Mouse (Mus musculus): ENCODE results near the gene Wnt11. TPM values are rescaled to one million over a fixed set of nuclear protein-coding genes. Genes with fewer than 3 reads are reported as not detected.

Wnt11 gene
- polyA plus RNA-seq, 1 experiment = 6.3 TPM

DNA sequence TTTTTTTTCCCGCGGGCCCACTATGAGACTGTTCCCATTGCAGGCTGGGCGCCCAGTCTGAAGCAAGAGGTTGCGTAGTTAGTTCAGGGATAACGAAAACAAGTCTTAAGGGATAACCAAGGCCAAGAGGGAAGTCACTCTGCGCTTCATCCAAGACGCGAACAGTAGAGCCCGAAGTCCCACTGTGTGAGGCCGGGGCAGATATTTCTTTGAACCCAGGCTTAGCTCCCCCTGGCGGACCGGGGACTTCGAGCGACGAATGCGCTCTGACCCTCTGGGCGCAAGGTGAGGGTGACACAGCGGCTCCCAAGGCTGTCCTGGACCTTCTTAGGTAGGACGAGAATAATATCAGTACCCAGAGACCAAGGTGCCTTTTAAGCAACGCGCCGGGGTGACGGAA, 1.7 kb downstream of the Wnt11 start:
- no peak overlapping the region for H3ac ChIP-seq (ENCODE audit: control insufficient read depth, insufficient read length)
- no peaks in the 10 kb centered on the region for H3K36me3 ChIP-seq (ENCODE audit: control insufficient read depth, insufficient read depth)
- TF ChIP-seq CEBPB (IDR thresholded peaks at IDR 0.05; ENCODE audit: insufficient read depth, poor library complexity, severe bottlenecking) (no peak), TCF12 (IDR thresholded peaks at IDR 0.05; ENCODE audit: insufficient read depth, poor library complexity, severe bottlenecking) (no peak), POLR2AphosphoS2 (IDR thresholded peaks at IDR 0.05; ENCODE audit: insufficient read length, low read depth) (no peak), MAX (IDR thresholded peaks at IDR 0.05; ENCODE audit: low read depth) (no peak), TCF3 (IDR thresholded peaks at IDR 0.05; ENCODE audit: insufficient read length, low read depth) (no peak), USF1 (IDR thresholded peaks at IDR 0.05; ENCODE audit: low read depth) (no peak), MYOG (IDR thresholded peaks at IDR 0.05; ENCODE audit: control insufficient read depth in 1 of 3, insufficient read depth in 1 of 3, insufficient read length in 2 of 3, low read depth in 2 of 3) (no peak), REST (IDR thresholded peaks at IDR 0.05; ENCODE audit: insufficient read depth, insufficient read length) (no peak), MYOD1 (IDR thresholded peaks at IDR 0.05; ENCODE audit: control insufficient read depth in 1 of 3, insufficient read length in 2 of 3, low read depth in 2 of 3) (no peak), E2F4 (IDR thresholded peaks at IDR 0.05; ENCODE audit: insufficient read depth) (no peak), POLR2A (IDR thresholded peaks at IDR 0.05; ENCODE audit: insufficient read length, low read depth) (no peak)
- H3K4me3 ChIP-seq = peak overlapping the region; percentile 24
- H3K27me3 ChIP-seq (ENCODE audit: control insufficient read depth, insufficient read depth, insufficient read length) = peaks cover 43% of the 10 kb centered on the region
- H3K79me2 ChIP-seq (ENCODE audit: control insufficient read depth, insufficient read depth) = no peaks in the 10 kb centered on the region
- peak overlapping the region; percentile 97 for H3K4me2 ChIP-seq (ENCODE audit: low read depth)

DNA sequence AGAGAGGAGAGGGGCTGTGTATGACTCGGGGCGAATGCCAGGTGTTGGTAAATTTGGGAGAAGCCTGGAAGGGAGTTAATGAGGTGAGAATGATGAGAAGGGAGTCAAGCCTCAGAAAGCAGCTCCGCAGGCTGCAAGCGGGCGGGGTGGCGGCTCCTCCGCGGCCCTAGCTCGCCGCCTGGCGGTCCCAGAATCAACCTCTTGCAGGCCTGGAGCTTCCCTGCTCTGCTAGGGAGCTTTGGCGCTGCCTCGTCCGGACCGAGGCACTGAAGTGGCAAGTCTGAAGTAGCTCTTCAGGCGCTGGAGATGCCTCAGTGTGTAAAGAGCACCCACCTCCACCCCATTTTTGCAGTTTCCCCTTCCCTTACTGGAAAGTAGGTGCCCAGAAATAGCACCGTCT, 3.0 kb downstream of the Wnt11 start:
- H3K79me2 ChIP-seq (ENCODE audit: control insufficient read depth, insufficient read depth) = no peaks in the 10 kb centered on the region
- no peak overlapping the region for H3K4me3 ChIP-seq
- H3K27me3 ChIP-seq (ENCODE audit: control insufficient read depth, insufficient read depth, insufficient read length) = peaks cover 31% of the 10 kb centered on the region
- no peak overlapping the region for H3ac ChIP-seq (ENCODE audit: control insufficient read depth, insufficient read length)
- H3K4me2 ChIP-seq (ENCODE audit: low read depth) = peak overlapping the region; percentile 68
- H3K36me3 ChIP-seq (ENCODE audit: control insufficient read depth, insufficient read depth) = no peaks in the 10 kb centered on the region
- TF ChIP-seq POLR2AphosphoS2 (IDR thresholded peaks at IDR 0.05; ENCODE audit: insufficient read length, low read depth) (no peak), E2F4 (IDR thresholded peaks at IDR 0.05; ENCODE audit: insufficient read depth) (no peak), MAX (IDR thresholded peaks at IDR 0.05; ENCODE audit: low read depth) (no peak), POLR2A (IDR thresholded peaks at IDR 0.05; ENCODE audit: insufficient read length, low read depth) (no peak), TCF3 (IDR thresholded peaks at IDR 0.05; ENCODE audit: insufficient read length, low read depth) (no peak), SRF (IDR thresholded peaks at IDR 0.05; ENCODE audit: control insufficient read depth, insufficient read length, low read depth) (no peak), REST (IDR thresholded peaks at IDR 0.05; ENCODE audit: insufficient read depth, insufficient read length) (no peak), MYOD1 (IDR thresholded peaks at IDR 0.05; ENCODE audit: control insufficient read depth in 1 of 3, insufficient read length in 2 of 3, low read depth in 2 of 3) (no peak), USF1 (IDR thresholded peaks at IDR 0.05; ENCODE audit: low read depth) (no peak), CEBPB (IDR thresholded peaks at IDR 0.05; ENCODE audit: insufficient read depth, poor library complexity, severe bottlenecking) (no peak), TCF12 (IDR thresholded peaks at IDR 0.05; ENCODE audit: insufficient read depth, poor library complexity, severe bottlenecking) (no peak)

DNA sequence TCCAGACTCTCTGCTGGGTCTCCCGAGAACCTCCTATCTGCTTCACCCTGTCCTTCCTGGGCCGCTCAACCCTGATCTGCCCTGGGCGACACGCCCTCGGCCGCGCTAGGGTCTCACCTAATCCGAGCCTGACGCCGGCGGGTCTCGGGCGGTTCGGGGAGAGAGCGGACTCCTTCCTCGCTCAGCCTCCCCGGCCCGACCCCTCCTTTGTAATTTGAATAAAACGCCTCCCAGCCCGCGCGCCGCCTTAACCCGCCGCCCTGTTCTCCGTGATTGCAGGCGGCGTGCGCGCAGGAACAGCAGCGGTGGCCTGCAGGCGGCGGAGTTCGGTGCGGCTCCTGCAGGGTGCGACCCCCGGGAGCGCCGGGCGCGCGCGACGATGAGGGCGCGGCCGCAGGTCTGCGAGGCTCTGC, 3.8 kb downstream of the Wnt11 start:
- H3K36me3 ChIP-seq (ENCODE audit: control insufficient read depth, insufficient read depth) = no peaks in the 10 kb centered on the region
- H3ac ChIP-seq (ENCODE audit: control insufficient read depth, insufficient read length) = no peak overlapping the region
- H3K27me3 ChIP-seq (ENCODE audit: control insufficient read depth, insufficient read depth, insufficient read length) = peaks cover 30% of the 10 kb centered on the region
- H3K4me3 ChIP-seq = no peak overlapping the region
- no peaks in the 10 kb centered on the region for H3K79me2 ChIP-seq (ENCODE audit: control insufficient read depth, insufficient read depth)
- peak overlapping the region; percentile 68 for H3K4me2 ChIP-seq (ENCODE audit: low read depth)
- TF ChIP-seq USF1 (IDR thresholded peaks at IDR 0.05; ENCODE audit: low read depth) = no peak
- no peak for TF ChIP-seq CEBPB (IDR thresholded peaks at IDR 0.05; ENCODE audit: insufficient read depth, poor library complexity, severe bottlenecking)
- no peak for TF ChIP-seq REST (IDR thresholded peaks at IDR 0.05; ENCODE audit: insufficient read depth, insufficient read length)
- no peak for TF ChIP-seq TCF3 (IDR thresholded peaks at IDR 0.05; ENCODE audit: insufficient read length, low read depth)
- no peak for TF ChIP-seq MYOG (IDR thresholded peaks at IDR 0.05; ENCODE audit: control insufficient read depth in 1 of 3, insufficient read depth in 1 of 3, insufficient read length in 2 of 3, low read depth in 2 of 3)
- TF ChIP-seq SRF (IDR thresholded peaks at IDR 0.05; ENCODE audit: control insufficient read depth, insufficient read length, low read depth) = no peak
- TF ChIP-seq TCF12 (IDR thresholded peaks at IDR 0.05; ENCODE audit: insufficient read depth, poor library complexity, severe bottlenecking) = no peak
- TF ChIP-seq MAX (IDR thresholded peaks at IDR 0.05; ENCODE audit: low read depth) = no peak
- TF ChIP-seq POLR2AphosphoS2 (IDR thresholded peaks at IDR 0.05; ENCODE audit: insufficient read length, low read depth) = peak; percentile 14
- TF ChIP-seq MYOD1 (IDR thresholded peaks at IDR 0.05; ENCODE audit: control insufficient read depth in 1 of 3, insufficient read length in 2 of 3, low read depth in 2 of 3) = peak in 1 of 3 experiments; percentile 6
- no peak for TF ChIP-seq E2F4 (IDR thresholded peaks at IDR 0.05; ENCODE audit: insufficient read depth)
- TF ChIP-seq POLR2A (IDR thresholded peaks at IDR 0.05; ENCODE audit: insufficient read length, low read depth) = no peak

DNA sequence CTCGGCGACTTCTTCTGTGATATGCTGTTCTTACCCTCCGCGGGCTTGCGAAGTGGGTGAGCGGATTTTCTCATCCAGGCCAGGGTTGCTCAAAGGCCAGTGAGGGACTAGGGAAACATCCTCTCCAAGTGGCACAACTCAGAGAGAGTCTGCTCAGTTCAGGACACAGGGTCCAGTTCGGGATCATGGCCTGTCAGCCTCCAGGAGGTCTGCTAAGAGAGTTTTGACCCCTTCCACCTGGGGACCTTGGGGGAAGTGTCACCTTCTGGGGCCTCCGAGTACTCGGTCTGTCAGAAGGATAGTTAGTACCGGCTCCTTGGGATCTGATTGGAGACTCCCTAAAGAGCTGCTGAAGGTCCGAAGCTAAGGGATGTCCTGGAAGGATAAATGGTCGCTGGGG, 4.4 kb downstream of the Wnt11 start:
- Histone ChIP-seq H3K79me2 (ENCODE audit: control insufficient read depth, insufficient read depth) (no peaks in the 10 kb centered on the region), H3K4me2 (ENCODE audit: low read depth) (peak overlapping the region; percentile 61), H3ac (ENCODE audit: control insufficient read depth, insufficient read length) (no peak overlapping the region), H3K36me3 (ENCODE audit: control insufficient read depth, insufficient read depth) (no peaks in the 10 kb centered on the region), H3K4me3 (no peak overlapping the region), H3K27me3 (ENCODE audit: control insufficient read depth, insufficient read depth, insufficient read length) (peaks cover 27% of the 10 kb centered on the region)
- TF ChIP-seq POLR2AphosphoS2 (IDR thresholded peaks at IDR 0.05; ENCODE audit: insufficient read length, low read depth) (no peak), MYOD1 (IDR thresholded peaks at IDR 0.05; ENCODE audit: control insufficient read depth in 1 of 3, insufficient read length in 2 of 3, low read depth in 2 of 3) (no peak), MAX (IDR thresholded peaks at IDR 0.05; ENCODE audit: low read depth) (no peak), E2F4 (IDR thresholded peaks at IDR 0.05; ENCODE audit: insufficient read depth) (no peak), USF1 (IDR thresholded peaks at IDR 0.05; ENCODE audit: low read depth) (no peak), TCF12 (IDR thresholded peaks at IDR 0.05; ENCODE audit: insufficient read depth, poor library complexity, severe bottlenecking) (no peak), CEBPB (IDR thresholded peaks at IDR 0.05; ENCODE audit: insufficient read depth, poor library complexity, severe bottlenecking) (no peak)

DNA sequence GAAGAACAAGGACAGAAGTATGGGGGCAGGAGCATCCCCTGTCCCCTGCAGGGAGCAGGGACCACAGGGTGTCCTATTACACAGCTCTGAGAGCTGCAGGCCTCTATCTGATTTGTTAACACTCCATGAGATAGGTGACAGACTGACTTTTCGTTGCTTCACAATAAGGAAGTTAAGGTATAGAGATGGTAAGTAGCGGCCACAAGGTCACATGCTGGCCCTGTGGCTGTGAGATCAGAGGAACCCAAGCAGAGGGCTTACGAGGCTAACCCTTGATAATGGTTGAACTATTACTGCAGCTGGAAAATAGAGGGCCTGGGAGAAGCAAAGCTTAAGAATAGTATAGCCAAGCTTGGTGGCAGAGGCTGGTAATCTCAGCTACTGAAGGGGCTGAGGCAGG, 5.9 kb downstream of the Wnt11 start:
- no peak overlapping the region for H3K4me2 ChIP-seq (ENCODE audit: low read depth)
- H3ac ChIP-seq (ENCODE audit: control insufficient read depth, insufficient read length) = no peak overlapping the region
- no peaks in the 10 kb centered on the region for H3K36me3 ChIP-seq (ENCODE audit: control insufficient read depth, insufficient read depth)
- no peak for TF ChIP-seq POLR2AphosphoS2 (IDR thresholded peaks at IDR 0.05; ENCODE audit: insufficient read length, low read depth)
- no peak for TF ChIP-seq USF1 (IDR thresholded peaks at IDR 0.05; ENCODE audit: low read depth)
- no peak for TF ChIP-seq MYOD1 (IDR thresholded peaks at IDR 0.05; ENCODE audit: control insufficient read depth in 1 of 3, insufficient read length in 2 of 3, low read depth in 2 of 3)
- TF ChIP-seq MAX (IDR thresholded peaks at IDR 0.05; ENCODE audit: low read depth) = no peak
- no peak for TF ChIP-seq TCF3 (IDR thresholded peaks at IDR 0.05; ENCODE audit: insufficient read length, low read depth)
- TF ChIP-seq POLR2A (IDR thresholded peaks at IDR 0.05; ENCODE audit: insufficient read length, low read depth) = no peak
- no peak for TF ChIP-seq TCF12 (IDR thresholded peaks at IDR 0.05; ENCODE audit: insufficient read depth, poor library complexity, severe bottlenecking)
- TF ChIP-seq SRF (IDR thresholded peaks at IDR 0.05; ENCODE audit: control insufficient read depth, insufficient read length, low read depth) = no peak
- no peak for TF ChIP-seq CEBPB (IDR thresholded peaks at IDR 0.05; ENCODE audit: insufficient read depth, poor library complexity, severe bottlenecking)
- TF ChIP-seq REST (IDR thresholded peaks at IDR 0.05; ENCODE audit: insufficient read depth, insufficient read length) = no peak
- TF ChIP-seq MYOG (IDR thresholded peaks at IDR 0.05; ENCODE audit: control insufficient read depth in 1 of 3, insufficient read depth in 1 of 3, insufficient read length in 2 of 3, low read depth in 2 of 3) = no peak
- no peak for TF ChIP-seq E2F4 (IDR thresholded peaks at IDR 0.05; ENCODE audit: insufficient read depth)
- H3K4me3 ChIP-seq = no peak overlapping the region
- no peaks in the 10 kb centered on the region for H3K79me2 ChIP-seq (ENCODE audit: control insufficient read depth, insufficient read depth)
- peaks cover 14% of the 10 kb centered on the region for H3K27me3 ChIP-seq (ENCODE audit: control insufficient read depth, insufficient read depth, insufficient read length)
